Mouse (Mus musculus): ENCODE results near the gene Pfkfb3.

DNA sequence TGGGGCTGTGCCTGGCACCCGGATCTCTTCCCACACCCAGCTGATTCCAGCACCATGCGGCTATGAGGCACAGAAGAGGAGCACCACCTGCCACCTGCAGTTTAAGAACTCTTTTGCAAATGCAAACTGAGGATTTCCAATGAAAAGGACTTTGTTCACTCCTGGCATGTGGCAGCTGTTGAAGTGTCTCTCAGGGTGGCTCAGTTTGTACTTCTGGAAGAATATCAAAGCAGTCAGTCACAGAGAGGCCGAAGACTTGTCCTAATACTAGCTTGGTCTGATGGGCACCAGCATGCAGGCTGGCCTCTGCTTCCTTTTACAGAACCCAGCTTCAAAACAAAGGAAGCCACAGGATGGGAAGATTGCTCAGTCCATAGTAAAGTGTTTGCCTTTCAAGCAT, 62.4 kb downstream of the Pfkfb3 start:
- TF ChIP-seq HCFC1 (IDR thresholded peaks at IDR 0.05; ENCODE audit: borderline replicate concordance, insufficient read depth, low read length) (no peak), CHD2 (IDR thresholded peaks at IDR 0.05; ENCODE audit: low read depth, low read length) (no peak), ZNF384 (IDR thresholded peaks at IDR 0.05; ENCODE audit: low read depth, low read length) (no peak)
